Mouse (Mus musculus): ENCODE results near the gene Ascl3.

DNA sequence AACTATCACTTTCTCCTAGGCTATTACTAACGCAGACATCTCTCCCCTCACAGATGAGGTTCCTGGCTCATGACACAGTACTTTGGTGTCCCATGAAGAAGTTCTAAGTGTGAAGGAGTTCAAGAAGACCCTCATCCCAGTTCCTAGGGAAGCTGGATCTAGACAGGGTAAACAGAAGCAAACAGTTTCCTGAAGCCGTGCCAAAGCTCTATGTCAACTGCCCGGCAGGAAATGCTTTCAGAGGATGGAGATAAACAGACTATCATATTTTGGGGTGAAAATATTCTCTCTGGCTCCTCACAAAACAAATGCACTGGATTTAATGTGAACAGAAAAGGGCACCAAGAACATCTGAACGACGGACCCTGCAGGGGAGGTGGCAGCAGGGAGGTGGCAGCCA lies 40.6 kb downstream of the Ascl3 start:
- no peak for TF ChIP-seq CTCF (conservative IDR thresholded peaks at IDR 0.05; ENCODE audit: insufficient read depth, insufficient read length, low read depth, low read length)
- no peak for TF ChIP-seq POLR2A (IDR thresholded peaks at IDR 0.05; ENCODE audit: low read depth, low read length)

All from kidney, adult 2 months (tissue).